Mouse (Mus musculus): ENCODE data around the gene Med8. TPM values are rescaled to one million over a fixed set of nuclear protein-coding genes. Genes with fewer than 3 reads are reported as not detected.
A peak's percentile ranks its signal among the peaks of the same experiment; 100 is the strongest.

Gene Med8
- polyA plus RNA-seq (2012; rRNA removed), result 20.8 and 38.4 TPM in 2 replicates

GRCm38 (mm10) chr4:118409142-118409900, at the start of gene Med8, which contains the start of gene Szt2:
Gene Med8, plus strand, starts transcription at chr4:118409337.
Gene Szt2, minus strand, starts transcription at chr4:118409273.
- peaks cover 8% of the 10 kb centered on the region for H3K4me1 ChIP-seq (ENCODE audit: control insufficient read depth, insufficient read depth, low read length)
- WGBS, result 1% methylated on average over 53 of the region's 53 CpGs
- DNase-seq, result peak; percentile 89
- TF ChIP-seq CTCF (IDR thresholded peaks at IDR 0.05; ENCODE audit: insufficient read depth, low read length), result no peak
- TF ChIP-seq POLR2A (IDR thresholded peaks at IDR 0.05; ENCODE audit: borderline replicate concordance, extremely low read depth, low read depth, low read length), result peak; percentile 62
- peak within 1 kb of the TSS; percentile 97 for H3K4me3 ChIP-seq (replicated peaks; ENCODE audit: extremely low read depth, low read depth, low read length)

GRCm38 (mm10) chr4:118359896-118360720, 49.0 kb upstream of the Med8 start:
- peak; percentile 82 for DNase-seq
- TF ChIP-seq CTCF (IDR thresholded peaks at IDR 0.05; ENCODE audit: insufficient read depth, low read length) (no peak), POLR2A (IDR thresholded peaks at IDR 0.05; ENCODE audit: borderline replicate concordance, extremely low read depth, low read depth, low read length) (peak; percentile 59; the same call in 1 of the 2 replicates)
- Histone ChIP-seq H3K4me3 (replicated peaks; ENCODE audit: extremely low read depth, low read depth, low read length) (peak overlapping the region; percentile 72), H3K4me1 (ENCODE audit: control insufficient read depth, insufficient read depth, low read length) (no peaks in the 10 kb centered on the region; the same call in 1 of the 2 replicates)
- 2% methylated on average over 54 of the region's 54 CpGs for WGBS

GRCm38 (mm10) chr4:118361451-118361850, 47.7 kb upstream of the Med8 start:
- WGBS, result 92% methylated on average over 5 of the region's 5 CpGs
- no peak overlapping the region for H3K4me3 ChIP-seq (replicated peaks; ENCODE audit: extremely low read depth, low read depth, low read length)
- H3K4me1 ChIP-seq (ENCODE audit: control insufficient read depth, insufficient read depth, low read length), result no peaks in the 10 kb centered on the region; the same call in none of the 2 replicates
- no peak for DNase-seq
- TF ChIP-seq CTCF (IDR thresholded peaks at IDR 0.05; ENCODE audit: insufficient read depth, low read length) (no peak), POLR2A (IDR thresholded peaks at IDR 0.05; ENCODE audit: borderline replicate concordance, extremely low read depth, low read depth, low read length) (no peak)

GRCm38 (mm10) chr4:118362879-118363278, 46.3 kb upstream of the Med8 start:
- Histone ChIP-seq H3K4me3 (replicated peaks; ENCODE audit: extremely low read depth, low read depth, low read length) (no peak overlapping the region), H3K4me1 (ENCODE audit: control insufficient read depth, insufficient read depth, low read length) (no peaks in the 10 kb centered on the region; the same call in none of the 2 replicates)
- no peak for DNase-seq
- WGBS, result 70% methylated on average over 6 of the region's 6 CpGs
- TF ChIP-seq POLR2A (IDR thresholded peaks at IDR 0.05; ENCODE audit: borderline replicate concordance, extremely low read depth, low read depth, low read length) (no peak), CTCF (IDR thresholded peaks at IDR 0.05; ENCODE audit: insufficient read depth, low read length) (no peak)

GRCm38 (mm10) chr4:118363985-118364384, 45.2 kb upstream of the Med8 start:
- TF ChIP-seq CTCF (IDR thresholded peaks at IDR 0.05; ENCODE audit: insufficient read depth, low read length) (no peak), POLR2A (IDR thresholded peaks at IDR 0.05; ENCODE audit: borderline replicate concordance, extremely low read depth, low read depth, low read length) (no peak)
- H3K4me1 ChIP-seq (ENCODE audit: control insufficient read depth, insufficient read depth, low read length), result no peaks in the 10 kb centered on the region; the same call in none of the 2 replicates
- H3K4me3 ChIP-seq (replicated peaks; ENCODE audit: extremely low read depth, low read depth, low read length), result no peak overlapping the region
- no peak for DNase-seq
- WGBS, result 100% methylated on average over 3 of the region's 3 CpGs

GRCm38 (mm10) chr4:118364641-118365040, 44.5 kb upstream of the Med8 start:
- WGBS, result 93% methylated on average over 13 of the region's 13 CpGs
- no peak overlapping the region for H3K4me3 ChIP-seq (replicated peaks; ENCODE audit: extremely low read depth, low read depth, low read length)
- TF ChIP-seq POLR2A (IDR thresholded peaks at IDR 0.05; ENCODE audit: borderline replicate concordance, extremely low read depth, low read depth, low read length), result no peak
- TF ChIP-seq CTCF (IDR thresholded peaks at IDR 0.05; ENCODE audit: insufficient read depth, low read length), result no peak
- no peak for DNase-seq
- H3K4me1 ChIP-seq (ENCODE audit: control insufficient read depth, insufficient read depth, low read length), result no peaks in the 10 kb centered on the region; the same call in none of the 2 replicates

- no peak for DNase-seq
- H3K4me3 ChIP-seq (replicated peaks; ENCODE audit: extremely low read depth, low read depth, low read length), result no peak overlapping the region
- no peak for TF ChIP-seq POLR2A (IDR thresholded peaks at IDR 0.05; ENCODE audit: borderline replicate concordance, extremely low read depth, low read depth, low read length)
- TF ChIP-seq CTCF (IDR thresholded peaks at IDR 0.05; ENCODE audit: insufficient read depth, low read length), result no peak
- WGBS, result 81% methylated on average over 14 of the region's 14 CpGs
- no peaks in the 10 kb centered on the region; the same call in none of the 2 replicates for H3K4me1 ChIP-seq (ENCODE audit: control insufficient read depth, insufficient read depth, low read length)
Observed at GRCm38 (mm10) chr4:118365991-118366390, 43.1 kb upstream of the Med8 start.

- DNase-seq, result no peak
- TF ChIP-seq POLR2A (IDR thresholded peaks at IDR 0.05; ENCODE audit: borderline replicate concordance, extremely low read depth, low read depth, low read length) (no peak), CTCF (IDR thresholded peaks at IDR 0.05; ENCODE audit: insufficient read depth, low read length) (no peak)
- Histone ChIP-seq H3K4me3 (replicated peaks; ENCODE audit: extremely low read depth, low read depth, low read length) (no peak overlapping the region), H3K4me1 (ENCODE audit: control insufficient read depth, insufficient read depth, low read length) (no peaks in the 10 kb centered on the region; the same call in none of the 2 replicates)
- 78% methylated on average over 12 of the region's 12 CpGs for WGBS
Observed at GRCm38 (mm10) chr4:118367551-118367950, 41.6 kb upstream of the Med8 start.

GRCm38 (mm10) chr4:118368616-118369015, 40.5 kb upstream of the Med8 start:
- WGBS, result 72% methylated on average over 3 of the region's 3 CpGs

More at GRCm38 (mm10) chr4:118368616-118369015, 40.5 kb upstream of the Med8 start:
- Histone ChIP-seq H3K4me1 (ENCODE audit: control insufficient read depth, insufficient read depth, low read length) (no peaks in the 10 kb centered on the region; the same call in 1 of the 2 replicates), H3K4me3 (replicated peaks; ENCODE audit: extremely low read depth, low read depth, low read length) (no peak overlapping the region)
- TF ChIP-seq CTCF (IDR thresholded peaks at IDR 0.05; ENCODE audit: insufficient read depth, low read length), result no peak
- no peak for TF ChIP-seq POLR2A (IDR thresholded peaks at IDR 0.05; ENCODE audit: borderline replicate concordance, extremely low read depth, low read depth, low read length)
- no peak for DNase-seq

All from lung, adult 2 months (tissue).